Mouse (Mus musculus): Measurements from ENCODE around the gene Timm29. TPM values are rescaled to one million over a fixed set of nuclear protein-coding genes. Genes with fewer than 3 reads are reported as not detected.

Gene Timm29
- polyA plus RNA-seq, 1 experiment from 2014 or later, result 18.4 TPM

MicroRNA genes within 50 kb of the gene (microRNA counts, 519-probe panel; counts per million panel counts)
- microRNA mmu-miR-1946b, result not detected

Small RNA genes lying within 50 kb of the gene (microRNA-seq; reads per million reads assigned to microRNA genes)
- gene Mir1946b, result not detected

Other genes with a start within 250 kb of the Timm29 start
- gene Ilf3, start 224.9 kb upstream of the Timm29 start, polyA plus RNA-seq (2015; fragmentation: Nextera tagmentation; extraction: Ambion mirVana), result 38.8 and 42.2 TPM in 2 replicates
- 17.4 and 20.0 TPM in 2 replicates for gene Qtrt1, start 180.9 kb upstream of the Timm29 start, polyA plus RNA-seq (2015; fragmentation: Nextera tagmentation; extraction: Ambion mirVana)
- gene Dnm2, start 167.8 kb upstream of the Timm29 start, polyA plus RNA-seq (2015; fragmentation: Nextera tagmentation; extraction: Ambion mirVana), result 52.9 and 58.5 TPM in 2 replicates
- 31.5 and 33.6 TPM in 2 replicates for gene Tmed1, start 82.5 kb upstream of the Timm29 start, polyA plus RNA-seq (2015; fragmentation: Nextera tagmentation; extraction: Ambion mirVana)
- gene AB124611, start 66.5 kb upstream of the Timm29 start, polyA plus RNA-seq (2015; fragmentation: Nextera tagmentation; extraction: Ambion mirVana), result 9.5 and 10.5 TPM in 2 replicates
- gene Carm1, start 45.8 kb upstream of the Timm29 start, polyA plus RNA-seq (2015; fragmentation: Nextera tagmentation; extraction: Ambion mirVana), result 18.2 and 23.1 TPM in 2 replicates
- gene Yipf2, start 106 bp downstream of the Timm29 start, polyA plus RNA-seq (2015; fragmentation: Nextera tagmentation; extraction: Ambion mirVana), result 10.9 and 12.7 TPM in 2 replicates
- gene Smarca4, start 23.4 kb downstream of the Timm29 start, polyA plus RNA-seq (2015; fragmentation: Nextera tagmentation; extraction: Ambion mirVana), result 22.5 and 24.5 TPM in 2 replicates
- 24.5 and 24.6 TPM in 2 replicates for gene Ldlr, start 130.8 kb downstream of the Timm29 start, polyA plus RNA-seq (2015; fragmentation: Nextera tagmentation; extraction: Ambion mirVana)
- 76.8 and 82.2 TPM in 2 replicates for gene Spc24, start 167.6 kb downstream of the Timm29 start, polyA plus RNA-seq (2015; fragmentation: Nextera tagmentation; extraction: Ambion mirVana)
- gene Kank2, start 206.0 kb downstream of the Timm29 start, polyA plus RNA-seq (2015; fragmentation: Nextera tagmentation; extraction: Ambion mirVana), result 4.8 and 5.5 TPM in 2 replicates
- 35.0 and 42.9 TPM in 2 replicates for gene Angptl8, start 242.8 kb downstream of the Timm29 start, polyA plus RNA-seq (2015; fragmentation: Nextera tagmentation; extraction: Ambion mirVana)

All from liver, embryonic 15.5 days (tissue).